Mouse (Mus musculus): ENCODE data around the gene Wsb1. TPM values are rescaled to one million over a fixed set of nuclear protein-coding genes. Genes with fewer than 3 reads are reported as not detected.
A peak's percentile ranks its signal among the peaks of the same experiment; 100 is the strongest.

The Wsb1 gene
- polyA plus RNA-seq, 1 experiment from 2014 or later: 376 TPM

- H3K9ac ChIP-seq (ENCODE audit: low read length): peak overlapping the region; percentile 98
- peak overlapping the region; percentile 90 for H3K27ac ChIP-seq (replicated peaks; ENCODE audit: low read depth, low read length)
- peak; percentile 55; the same call in 1 of the 2 replicates for ATAC-seq (ENCODE audit: insufficient number of reproducible peaks, low FRiP score, low TSS enrichment, low read depth)
- no peaks in the 10 kb centered on the region for H3K9me3 ChIP-seq (ENCODE audit: control insufficient read depth, low read length)
- peaks cover 4% of the 10 kb centered on the region for H3K36me3 ChIP-seq (ENCODE audit: control insufficient read depth, insufficient read depth, low read length)
- H3K4me1 ChIP-seq (ENCODE audit: control insufficient read depth, insufficient read depth, low read length): peaks cover 3% of the 10 kb centered on the region; the same call in 1 of the 2 replicates
- 3% methylated on average over 49 of the region's 49 CpGs for WGBS
- peak overlapping the region; percentile 95 for H3K4me3 ChIP-seq (ENCODE audit: low read depth, low read length)
- peak; percentile 66 for DNase-seq (ENCODE audit: low spot score)
- peak overlapping the region; percentile 67 for H3K4me2 ChIP-seq (ENCODE audit: low read depth, severe bottlenecking)
- H3K27me3 ChIP-seq (ENCODE audit: control insufficient read depth, insufficient read depth, low read length): no peaks in the 10 kb centered on the region
These were observed 705 bp downstream of the Wsb1 start for GRCm38 (mm10) chr11:79253542-79254390.

DNA sequence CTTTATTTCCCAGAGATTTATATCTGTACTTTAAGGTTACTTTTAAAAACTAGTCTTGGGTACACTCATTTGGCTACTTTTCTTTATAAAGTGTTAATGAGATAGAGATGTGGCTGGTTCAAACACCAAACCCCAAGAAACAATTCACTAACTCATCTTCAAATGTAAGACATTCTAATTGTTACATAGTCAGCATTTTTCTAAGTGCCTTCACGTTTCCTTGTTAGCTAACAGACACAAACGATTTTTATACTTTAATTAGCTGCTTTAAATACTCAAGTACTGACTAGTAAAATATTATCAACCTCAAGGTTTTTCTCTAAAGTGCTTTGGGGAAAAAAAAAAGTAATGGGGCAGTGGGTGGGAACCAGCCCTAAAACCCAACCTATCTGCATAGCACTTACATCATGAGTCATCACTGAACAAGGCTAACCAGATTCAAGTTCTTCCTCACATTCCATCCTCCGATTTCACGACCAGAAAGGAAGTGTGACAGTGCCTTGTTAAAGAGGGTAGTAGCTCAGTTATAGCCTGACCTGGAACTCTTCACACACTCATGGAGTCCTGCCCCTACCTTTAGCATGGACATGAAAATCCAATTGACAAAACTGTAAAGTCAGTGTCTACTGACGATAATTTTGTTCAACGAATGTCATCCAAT, 1.5 kb downstream of the Wsb1 start:
- peak overlapping the region; percentile 98 for H3K9ac ChIP-seq (ENCODE audit: low read length)
- DNase-seq (ENCODE audit: low spot score) (no peak), ATAC-seq (ENCODE audit: insufficient number of reproducible peaks, low FRiP score, low TSS enrichment, low read depth) (no peak)
- 31% methylated on average over 6 of the region's 6 CpGs for WGBS
- H3K27ac ChIP-seq (replicated peaks; ENCODE audit: low read depth, low read length): no peak overlapping the region
- H3K4me1 ChIP-seq (ENCODE audit: control insufficient read depth, insufficient read depth, low read length): peaks cover 3% of the 10 kb centered on the region; the same call in 1 of the 2 replicates
- peak overlapping the region; percentile 95 for H3K4me3 ChIP-seq (ENCODE audit: low read depth, low read length)
- H3K27me3 ChIP-seq (ENCODE audit: control insufficient read depth, insufficient read depth, low read length): no peaks in the 10 kb centered on the region
- H3K4me2 ChIP-seq (ENCODE audit: low read depth, severe bottlenecking): peak overlapping the region; percentile 67
- H3K9me3 ChIP-seq (ENCODE audit: control insufficient read depth, low read length): no peaks in the 10 kb centered on the region
- peaks cover 7% of the 10 kb centered on the region for H3K36me3 ChIP-seq (ENCODE audit: control insufficient read depth, insufficient read depth, low read length)

GRCm38 (mm10) chr11:79239024-79239423, 15.4 kb downstream of the Wsb1 start:
- H3K4me2 ChIP-seq (ENCODE audit: low read depth, severe bottlenecking): no peak overlapping the region
- DNase-seq (ENCODE audit: low spot score): no peak
- no peak overlapping the region for H3K4me3 ChIP-seq (ENCODE audit: low read depth, low read length)
- H3K4me1 ChIP-seq (ENCODE audit: control insufficient read depth, insufficient read depth, low read length): no peaks in the 10 kb centered on the region
- ATAC-seq (ENCODE audit: insufficient number of reproducible peaks, low FRiP score, low TSS enrichment, low read depth): no peak
- H3K9me3 ChIP-seq (ENCODE audit: control insufficient read depth, low read length): peaks cover 4% of the 10 kb centered on the region; the same call in 1 of the 2 replicates
- H3K9ac ChIP-seq (ENCODE audit: low read length): no peak overlapping the region
- no peak overlapping the region for H3K27ac ChIP-seq (replicated peaks; ENCODE audit: low read depth, low read length)
- no peaks in the 10 kb centered on the region for H3K27me3 ChIP-seq (ENCODE audit: control insufficient read depth, insufficient read depth, low read length)
- peaks cover 28% of the 10 kb centered on the region for H3K36me3 ChIP-seq (ENCODE audit: control insufficient read depth, insufficient read depth, low read length)
- 96% methylated on average over 7 of the region's 7 CpGs for WGBS

GRCm38 (mm10) chr11:79238398-79238752, 16.1 kb downstream of the Wsb1 start:
- Histone ChIP-seq H3K27ac (replicated peaks; ENCODE audit: low read depth, low read length) (peak overlapping the region; percentile 55; the same call in 1 of the 2 replicates), H3K4me2 (ENCODE audit: low read depth, severe bottlenecking) (no peak overlapping the region), H3K9me3 (ENCODE audit: control insufficient read depth, low read length) (peaks cover 4% of the 10 kb centered on the region; the same call in 1 of the 2 replicates), H3K4me3 (ENCODE audit: low read depth, low read length) (no peak overlapping the region), H3K36me3 (ENCODE audit: control insufficient read depth, insufficient read depth, low read length) (peaks cover 28% of the 10 kb centered on the region), H3K27me3 (ENCODE audit: control insufficient read depth, insufficient read depth, low read length) (no peaks in the 10 kb centered on the region), H3K9ac (ENCODE audit: low read length) (no peak overlapping the region), H3K4me1 (ENCODE audit: control insufficient read depth, insufficient read depth, low read length) (no peaks in the 10 kb centered on the region)
- WGBS: 39% methylated on average over 1 of the region's 1 CpGs
- DNase-seq (ENCODE audit: low spot score) (no peak), ATAC-seq (ENCODE audit: insufficient number of reproducible peaks, low FRiP score, low TSS enrichment, low read depth) (no peak)

GRCm38 (mm10) chr11:79237644-79238397, 16.6 kb downstream of the Wsb1 start:
- H3K4me1 ChIP-seq (ENCODE audit: control insufficient read depth, insufficient read depth, low read length): no peaks in the 10 kb centered on the region
- 94% methylated on average over 11 of the region's 11 CpGs for WGBS
- no peak overlapping the region for H3K9ac ChIP-seq (ENCODE audit: low read length)
- H3K36me3 ChIP-seq (ENCODE audit: control insufficient read depth, insufficient read depth, low read length): peaks cover 28% of the 10 kb centered on the region
- no peak overlapping the region for H3K4me2 ChIP-seq (ENCODE audit: low read depth, severe bottlenecking)
- no peak for ATAC-seq (ENCODE audit: insufficient number of reproducible peaks, low FRiP score, low TSS enrichment, low read depth)
- no peak overlapping the region for H3K4me3 ChIP-seq (ENCODE audit: low read depth, low read length)
- H3K27ac ChIP-seq (replicated peaks; ENCODE audit: low read depth, low read length): peak overlapping the region; percentile 55; the same call in 1 of the 2 replicates
- DNase-seq (ENCODE audit: low spot score): no peak
- H3K27me3 ChIP-seq (ENCODE audit: control insufficient read depth, insufficient read depth, low read length): no peaks in the 10 kb centered on the region
- peaks cover 4% of the 10 kb centered on the region; the same call in 1 of the 2 replicates for H3K9me3 ChIP-seq (ENCODE audit: control insufficient read depth, low read length)

DNA sequence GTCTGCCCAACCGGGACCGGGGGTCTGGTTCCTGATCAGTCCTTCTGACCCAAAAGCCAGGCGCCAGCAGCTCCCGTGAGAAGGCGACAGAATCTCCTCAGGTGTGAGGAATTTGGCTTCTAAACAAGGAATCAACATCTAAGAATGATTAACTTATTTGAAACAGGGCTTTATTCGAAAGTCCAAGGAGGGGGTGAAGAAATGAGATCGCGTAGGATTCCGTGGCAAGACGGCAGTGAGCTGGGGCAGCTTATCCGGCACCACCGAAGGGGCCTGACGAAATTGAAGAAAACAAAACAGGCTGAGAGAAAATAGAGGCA, 24.3 kb downstream of the Wsb1 start:
- ATAC-seq (ENCODE audit: insufficient number of reproducible peaks, low FRiP score, low TSS enrichment, low read depth): no peak
- no peak overlapping the region for H3K9ac ChIP-seq (ENCODE audit: low read length)
- WGBS: 94% methylated on average over 13 of the region's 13 CpGs
- no peak for DNase-seq (ENCODE audit: low spot score)
- H3K36me3 ChIP-seq (ENCODE audit: control insufficient read depth, insufficient read depth, low read length): no peaks in the 10 kb centered on the region
- no peaks in the 10 kb centered on the region for H3K9me3 ChIP-seq (ENCODE audit: control insufficient read depth, low read length)
- H3K27me3 ChIP-seq (ENCODE audit: control insufficient read depth, insufficient read depth, low read length): no peaks in the 10 kb centered on the region
- H3K4me3 ChIP-seq (ENCODE audit: low read depth, low read length): no peak overlapping the region
- peaks cover 5% of the 10 kb centered on the region for H3K4me1 ChIP-seq (ENCODE audit: control insufficient read depth, insufficient read depth, low read length)
- no peak overlapping the region for H3K27ac ChIP-seq (replicated peaks; ENCODE audit: low read depth, low read length)
- no peak overlapping the region for H3K4me2 ChIP-seq (ENCODE audit: low read depth, severe bottlenecking)

GRCm38 (mm10) chr11:79229561-79230250, 24.8 kb downstream of the Wsb1 start:
- no peak overlapping the region for H3K27ac ChIP-seq (replicated peaks; ENCODE audit: low read depth, low read length)
- ATAC-seq (ENCODE audit: insufficient number of reproducible peaks, low FRiP score, low TSS enrichment, low read depth): no peak; the same call in 1 of the 2 replicates
- H3K4me2 ChIP-seq (ENCODE audit: low read depth, severe bottlenecking): no peak overlapping the region

More at GRCm38 (mm10) chr11:79229561-79230250, 24.8 kb downstream of the Wsb1 start:
- peak; percentile 45 for DNase-seq (ENCODE audit: low spot score)
- WGBS: 76% methylated on average over 11 of the region's 11 CpGs
- Histone ChIP-seq H3K27me3 (ENCODE audit: control insufficient read depth, insufficient read depth, low read length) (no peaks in the 10 kb centered on the region), H3K4me1 (ENCODE audit: control insufficient read depth, insufficient read depth, low read length) (peaks cover 8% of the 10 kb centered on the region), H3K9ac (ENCODE audit: low read length) (no peak overlapping the region), H3K9me3 (ENCODE audit: control insufficient read depth, low read length) (no peaks in the 10 kb centered on the region), H3K4me3 (ENCODE audit: low read depth, low read length) (no peak overlapping the region), H3K36me3 (ENCODE audit: control insufficient read depth, insufficient read depth, low read length) (no peaks in the 10 kb centered on the region)

Measured in limb, embryonic 11.5 days (tissue).